Mouse (Mus musculus): Measurements from ENCODE around the gene Wdr31.

Gene Wdr31

GRCm38 (mm10) chr4:62470598-62471051 lies at the start of gene Wdr31:
Wdr31 (minus strand) TSS chr4:62470896.
- DNase-seq, result peak; percentile 81

- DNase-seq, result peak; percentile 81
Observed at GRCm38 (mm10) chr4:62519849-62520233, 49.1 kb upstream of the Wdr31 start, which contains the start of gene Alad. Alad (minus strand) TSS chr4:62519918.

GRCm38 (mm10) chr4:62519122-62519848 lies 48.6 kb upstream of the Wdr31 start:
- no peak for DNase-seq

GRCm38 (mm10) chr4:62518416-62519121 lies 47.9 kb upstream of the Wdr31 start:
- DNase-seq, result peak; percentile 71

GRCm38 (mm10) chr4:62517538-62518415 lies 47.1 kb upstream of the Wdr31 start:
- no peak for DNase-seq

- DNase-seq, result no peak
Observed at GRCm38 (mm10) chr4:62517046-62517445, 46.4 kb upstream of the Wdr31 start.

- no peak for DNase-seq
Observed at GRCm38 (mm10) chr4:62516579-62516978, 45.9 kb upstream of the Wdr31 start.

GRCm38 (mm10) chr4:62516079-62516478 lies 45.4 kb upstream of the Wdr31 start:
- DNase-seq, result peak; percentile 60

GRCm38 (mm10) chr4:62515490-62515889 lies 44.8 kb upstream of the Wdr31 start:
- DNase-seq, result no peak

GRCm38 (mm10) chr4:62514995-62515394 lies 44.3 kb upstream of the Wdr31 start:
- no peak for DNase-seq

- no peak for DNase-seq
Observed at GRCm38 (mm10) chr4:62513998-62514506, 43.4 kb upstream of the Wdr31 start.

- DNase-seq, result no peak
Observed at GRCm38 (mm10) chr4:62509946-62510345, 39.2 kb upstream of the Wdr31 start.

- no peak for DNase-seq
Observed at GRCm38 (mm10) chr4:62508839-62509238, 38.1 kb upstream of the Wdr31 start.

GRCm38 (mm10) chr4:62506798-62507197 lies 36.1 kb upstream of the Wdr31 start:
- DNase-seq, result peak; percentile 52

GRCm38 (mm10) chr4:62505991-62506390 lies 35.3 kb upstream of the Wdr31 start:
- no peak for DNase-seq

- no peak for DNase-seq
Observed at GRCm38 (mm10) chr4:62503374-62503970, 32.8 kb upstream of the Wdr31 start, which contains the start of gene Hdhd3. Hdhd3 (minus strand) TSS chr4:62503467.

- no peak for DNase-seq
Observed at GRCm38 (mm10) chr4:62502969-62503368, 32.3 kb upstream of the Wdr31 start.

- peak; percentile 89 for DNase-seq
Observed at GRCm38 (mm10) chr4:62501964-62502732, 31.5 kb upstream of the Wdr31 start.

- no peak for DNase-seq
Observed at GRCm38 (mm10) chr4:62501534-62501933, 30.8 kb upstream of the Wdr31 start.

GRCm38 (mm10) chr4:62500799-62501198 lies 30.1 kb upstream of the Wdr31 start:
- no peak for DNase-seq

- DNase-seq, result no peak
Observed at GRCm38 (mm10) chr4:62496815-62497214, 26.1 kb upstream of the Wdr31 start.

- no peak for DNase-seq
Observed at GRCm38 (mm10) chr4:62495946-62496345, 25.2 kb upstream of the Wdr31 start.
